Mouse (Mus musculus) CH12.LX (cell line): ENCODE measurements around the gene Adam10.

Source experiments
- CTCF ChIP-seq, 2 experiments: IDR thresholded peaks in 1 of 2; conservative IDR thresholded peaks in 1 of 2; 2 replicates each; pipeline ENCODE4 v1.5.1; 2011 to 2012; ENCODE audit warnings: low read depth in 2 of 2, low read length in 2 of 2, improper control_type of control experiment in 1 of 2, inconsistent platforms in 1 of 2, mild to moderate bottlenecking in 1 of 2, moderate library complexity in 1 of 2
- EP300 ChIP-seq: IDR thresholded peaks from 2 replicates; pipeline ENCODE4 v1.6.1; 2011; ENCODE audit warnings: low read length, improper control_type of control experiment
- POLR2AphosphoS2 ChIP-seq: IDR thresholded peaks from 2 replicates; pipeline ENCODE4 v1.6.1; 2011; ENCODE audit warnings: low read depth, low read length, improper control_type of control experiment
- ZKSCAN1 ChIP-seq: IDR thresholded peaks from 2 replicates; pipeline ENCODE4 v1.6.1; 2012; ENCODE audit warnings: low read depth, inconsistent platforms, low read length, improper control_type of control experiment, borderline replicate concordance
- ZNF384 ChIP-seq: IDR thresholded peaks from 2 replicates; pipeline ENCODE4 v1.6.1; 2012; ENCODE audit warnings: low read depth, low read length, improper control_type of control experiment, inconsistent platforms

- no peak for TF ChIP-seq POLR2AphosphoS2
- no peak for TF ChIP-seq ZKSCAN1
- no peak for TF ChIP-seq EP300
- no peak for TF ChIP-seq ZNF384
- TF ChIP-seq CTCF (conservative IDR thresholded peaks at IDR 0.05 in 1 of 2, IDR thresholded peaks at IDR 0.05 in 1 of 2; ENCODE audit: low read depth in 2 of 2, low read length in 2 of 2): no peak
These were observed 133.8 kb downstream of the Adam10 start for GRCm38 (mm10) chr9:70812551-70812950.
